Comparison of ENCODE assay signal across 10 mouse cellular contexts in genomic region chr5:130852182-130852581, GRCm38 (mm10).
DNase-seq lines count a peak whose midpoint lies in the region; ATAC-seq and TF ChIP-seq lines count a peak whose summit lies in the region.
"Had no signal": no experiment of that assay in that cellular context is flagged by ENCODE, and none has a peak within 500 bp of the region (broad histone marks: within the 10 kb centered on the region; RNA-seq: fewer than 3 reads in every experiment).

No protein-coding gene starts in this region.

- H3K27ac ChIP-seq in forebrain, embryonic 10.5 days, result peak overlapping the region; percentile 75
- H3K27ac ChIP-seq in forebrain, embryonic 16.5 days (ENCODE audit: low read length), result no peak overlapping the region
- no peak overlapping the region for H3K27ac ChIP-seq in midbrain, embryonic 11.5 days (ENCODE audit: low read depth, low read length)
- H3K27ac ChIP-seq in midbrain, embryonic 14.5 days (replicated peaks; ENCODE audit: low read depth, low read length), result no peak overlapping the region
- no peak overlapping the region; the same call in 1 of the 2 replicates for H3K27ac ChIP-seq in limb, embryonic 14.5 days (replicated peaks; ENCODE audit: low read depth, low read length)
- no peak overlapping the region for H3K27ac ChIP-seq in stomach, postnatal 0 days (replicated peaks)

- H3K27me3 ChIP-seq in forebrain, embryonic 10.5 days (ENCODE audit: poor library complexity, severe bottlenecking), result no peaks in the 10 kb centered on the region
- H3K27me3 ChIP-seq in forebrain, embryonic 16.5 days (replicated peaks; ENCODE audit: control insufficient read depth, insufficient read depth, low read length), result no peaks in the 10 kb centered on the region
- H3K27me3 ChIP-seq in midbrain, embryonic 11.5 days (ENCODE audit: control insufficient read depth, insufficient read depth, low read length), result no peaks in the 10 kb centered on the region
- no peaks in the 10 kb centered on the region for H3K27me3 ChIP-seq in midbrain, embryonic 14.5 days (ENCODE audit: control insufficient read depth, insufficient read depth, low read length)
- H3K27me3 ChIP-seq in limb, embryonic 14.5 days (ENCODE audit: control insufficient read depth, insufficient read depth, low read length), result no peaks in the 10 kb centered on the region
- no peaks in the 10 kb centered on the region for H3K27me3 ChIP-seq in stomach, postnatal 0 days (ENCODE audit: control insufficient read depth, insufficient read depth, low read length)
- H3K27me3 ChIP-seq: megakaryocyte, embryonic 14.5 days had no signal

- ATAC-seq in forebrain, embryonic 16.5 days, result no peak
- ATAC-seq in midbrain, embryonic 11.5 days (ENCODE audit: low FRiP score), result no peak
- no peak for ATAC-seq in midbrain, embryonic 14.5 days (ENCODE audit: low FRiP score, low TSS enrichment)
- peak; percentile 21; the same call in 1 of the 2 replicates for ATAC-seq in limb, embryonic 14.5 days (ENCODE audit: low FRiP score, low read depth)
- no peak for ATAC-seq in stomach, postnatal 0 days (ENCODE audit: low FRiP score, low TSS enrichment)

- no peak overlapping the region for H3K4me2 ChIP-seq in forebrain, embryonic 16.5 days (ENCODE audit: low read length)
- no peak overlapping the region for H3K4me2 ChIP-seq in midbrain, embryonic 11.5 days
- no peak overlapping the region for H3K4me2 ChIP-seq in midbrain, embryonic 14.5 days (ENCODE audit: low read length)
- peak overlapping the region; percentile 48 for H3K4me2 ChIP-seq in limb, embryonic 14.5 days (replicated peaks; ENCODE audit: low read depth, low read length, severe bottlenecking)
- peak overlapping the region; percentile 31 for H3K4me2 ChIP-seq in stomach, postnatal 0 days (replicated peaks; ENCODE audit: low read depth)

- DNase-seq in forebrain, embryonic 10.5 days (ENCODE audit: extremely low spot score, low spot score), result no peak
- DNase-seq in midbrain, embryonic 11.5 days (ENCODE audit: low spot score, missing footprints), result peak; percentile 81
- DNase-seq in midbrain, embryonic 14.5 days, result no peak
- no peak for DNase-seq in limb, embryonic 14.5 days (ENCODE audit: low spot score)
- DNase-seq in stomach, postnatal 0 days (ENCODE audit: low spot score), result no peak
- no peak for DNase-seq in retina, embryonic 14.5 days (ENCODE audit: low spot score)
- DNase-seq in cerebellum, adult 11-12 months, result no peak
- DNase-seq: right cerebral cortex, postnatal 4 days had no signal

- TF ChIP-seq POLR2A in limb, embryonic 14.5 days (IDR thresholded peaks at IDR 0.05; ENCODE audit: borderline replicate concordance, extremely low read depth, insufficient read depth, insufficient read length), result no peak

- TF ChIP-seq CTCF in stomach, postnatal 0 days (IDR thresholded peaks at IDR 0.05; ENCODE audit: low read depth), result no peak

- no peak overlapping the region for H3K9ac ChIP-seq in forebrain, embryonic 16.5 days (replicated peaks; ENCODE audit: low read depth, low read length)
- 0 out of 2 replicates have a peak overlapping the region, but pooled peaks have one; percentile 22 for H3K9ac ChIP-seq in midbrain, embryonic 11.5 days (ENCODE audit: low read length)
- H3K9ac ChIP-seq in midbrain, embryonic 14.5 days (replicated peaks; ENCODE audit: low read length), result no peak overlapping the region
- H3K9ac ChIP-seq in limb, embryonic 14.5 days (ENCODE audit: low read depth, low read length, severe bottlenecking), result no peak overlapping the region
- H3K9ac ChIP-seq in stomach, postnatal 0 days (ENCODE audit: low read length), result no peak overlapping the region

- H3K9me3 ChIP-seq in forebrain, embryonic 10.5 days, result no peaks in the 10 kb centered on the region
- H3K9me3 ChIP-seq in forebrain, embryonic 16.5 days (ENCODE audit: control insufficient read depth, low read length), result no peaks in the 10 kb centered on the region
- no peaks in the 10 kb centered on the region for H3K9me3 ChIP-seq in midbrain, embryonic 11.5 days (ENCODE audit: control insufficient read depth, low read length)
- H3K9me3 ChIP-seq in midbrain, embryonic 14.5 days (ENCODE audit: control insufficient read depth, low read length), result no peaks in the 10 kb centered on the region
- H3K9me3 ChIP-seq in limb, embryonic 14.5 days (ENCODE audit: control insufficient read depth, low read length), result no peaks in the 10 kb centered on the region
- no peaks in the 10 kb centered on the region for H3K9me3 ChIP-seq in stomach, postnatal 0 days (ENCODE audit: control insufficient read depth, low read length)

- peak overlapping the region; percentile 38; the same call in 1 of the 2 replicates for H3K4me3 ChIP-seq in forebrain, embryonic 10.5 days
- no peak overlapping the region for H3K4me3 ChIP-seq in forebrain, embryonic 16.5 days (replicated peaks; ENCODE audit: low read length)
- H3K4me3 ChIP-seq in midbrain, embryonic 11.5 days (ENCODE audit: low read depth, low read length), result no peak overlapping the region
- no peak overlapping the region for H3K4me3 ChIP-seq in midbrain, embryonic 14.5 days (replicated peaks; ENCODE audit: low read depth, low read length)
- H3K4me3 ChIP-seq in limb, embryonic 14.5 days (replicated peaks; ENCODE audit: low read length), result peak overlapping the region; percentile 16; the same call in 1 of the 2 replicates
- H3K4me3 ChIP-seq in stomach, postnatal 0 days (ENCODE audit: low read depth, low read length), result no peak overlapping the region
- H3K4me3 ChIP-seq: megakaryocyte, embryonic 14.5 days had no signal

- peaks cover 8% of the 10 kb centered on the region for H3K4me1 ChIP-seq in forebrain, embryonic 10.5 days
- 0 out of 2 replicates have a peak, but pooled peaks cover 2% of the 10 kb centered on the region for H3K4me1 ChIP-seq in forebrain, embryonic 16.5 days (replicated peaks; ENCODE audit: control insufficient read depth, insufficient read depth, low read length)
- H3K4me1 ChIP-seq in midbrain, embryonic 11.5 days (ENCODE audit: control insufficient read depth, insufficient read depth, low read length), result no peaks in the 10 kb centered on the region
- no peaks in the 10 kb centered on the region for H3K4me1 ChIP-seq in midbrain, embryonic 14.5 days (ENCODE audit: control insufficient read depth, insufficient read depth, low read length)
- H3K4me1 ChIP-seq in limb, embryonic 14.5 days (ENCODE audit: control insufficient read depth, insufficient read depth, low read length), result peaks cover 10% of the 10 kb centered on the region
- no peaks in the 10 kb centered on the region for H3K4me1 ChIP-seq in stomach, postnatal 0 days (replicated peaks; ENCODE audit: control insufficient read depth, insufficient read depth)
- H3K4me1 ChIP-seq: megakaryocyte, embryonic 14.5 days had no signal

- H3K36me3 ChIP-seq in forebrain, embryonic 10.5 days (replicated peaks), result no peaks in the 10 kb centered on the region
- no peaks in the 10 kb centered on the region for H3K36me3 ChIP-seq in forebrain, embryonic 16.5 days (ENCODE audit: control insufficient read depth, insufficient read depth)
- H3K36me3 ChIP-seq in midbrain, embryonic 11.5 days (ENCODE audit: control insufficient read depth, insufficient read depth, low read length), result no peaks in the 10 kb centered on the region
- H3K36me3 ChIP-seq in midbrain, embryonic 14.5 days (ENCODE audit: control insufficient read depth, insufficient read depth, low read length), result no peaks in the 10 kb centered on the region
- no peaks in the 10 kb centered on the region for H3K36me3 ChIP-seq in limb, embryonic 14.5 days (ENCODE audit: control insufficient read depth, insufficient read depth, low read length)
- no peaks in the 10 kb centered on the region for H3K36me3 ChIP-seq in stomach, postnatal 0 days (ENCODE audit: control insufficient read depth, insufficient read depth, low read length)

- WGBS in forebrain, embryonic 10.5 days, result 15% methylated on average over 11 of the region's 11 CpGs
- 9% methylated on average over 9 of the region's 11 CpGs for WGBS in forebrain, embryonic 16.5 days
- 8% methylated on average over 11 of the region's 11 CpGs for WGBS in midbrain, embryonic 11.5 days
- WGBS in midbrain, embryonic 14.5 days, result 11% methylated on average over 11 of the region's 11 CpGs
- 3% methylated on average over 11 of the region's 11 CpGs for WGBS in limb, embryonic 14.5 days
- 19% methylated on average over 11 of the region's 11 CpGs for WGBS in stomach, postnatal 0 days

- no peak for TF ChIP-seq EP300 in stomach, postnatal 0 days (optimal IDR thresholded peaks at IDR 0.05)

Comparison
In these comparisons a context has a peak if more than half of its experiments do, and no peak if none do; other contexts are left out.
1. H3K4me3 ChIP-seq: peak in forebrain, embryonic 10.5 days (single experiment) and limb, embryonic 14.5 days (single experiment); none in forebrain, embryonic 16.5 days (single experiment), midbrain, embryonic 11.5 days (single experiment), midbrain, embryonic 14.5 days (single experiment) and stomach, postnatal 0 days (single experiment).
2. H3K4me2 ChIP-seq: peak in limb, embryonic 14.5 days (single experiment) and stomach, postnatal 0 days (single experiment); none in forebrain, embryonic 16.5 days (single experiment), midbrain, embryonic 11.5 days (single experiment) and midbrain, embryonic 14.5 days (single experiment).